Mouse (Mus musculus) brain, embryonic 14.5 days (tissue): ENCODE measurements around the gene 2900092C05Rik. TPM values are rescaled to one million over a fixed set of nuclear protein-coding genes. Genes with fewer than 3 reads are reported as not detected.

Source experiments
- DNase-seq: peaks from one replicate; pipeline ENCODE4 v3.0.0-alpha.2; 2011; ENCODE audit warnings: low read depth
- CTCF ChIP-seq: fragments of 200-500 bp; IDR thresholded peaks from 2 replicates; pipeline ENCODE4 v1.5.1; 2012; ENCODE audit warnings: inconsistent platforms, mild to moderate bottlenecking, moderate library complexity, borderline replicate concordance; ENCODE audit not compliant: insufficient read depth, insufficient read length; ENCODE audit errors: extremely low read depth
- POLR2A ChIP-seq: fragments of 200-500 bp; IDR thresholded peaks from 2 replicates; pipeline ENCODE4 v1.6.1; 2012; ENCODE audit warnings: mild to moderate bottlenecking, inconsistent platforms, borderline replicate concordance; ENCODE audit not compliant: poor library complexity, insufficient read depth, insufficient read length, severe bottlenecking; ENCODE audit errors: extremely low read depth
- polyA plus RNA-seq: library from polyadenylated mRNA; depleted of rRNA; stranded (reverse); fragments of >200 nt; gene quantifications from 2 replicates; pipeline ENCODE4 v1.2.3, GENCODE M21; 2012; rRNA removed

2900092C05Rik gene
- polyA plus RNA-seq: not detected in 2 replicates

DNA sequence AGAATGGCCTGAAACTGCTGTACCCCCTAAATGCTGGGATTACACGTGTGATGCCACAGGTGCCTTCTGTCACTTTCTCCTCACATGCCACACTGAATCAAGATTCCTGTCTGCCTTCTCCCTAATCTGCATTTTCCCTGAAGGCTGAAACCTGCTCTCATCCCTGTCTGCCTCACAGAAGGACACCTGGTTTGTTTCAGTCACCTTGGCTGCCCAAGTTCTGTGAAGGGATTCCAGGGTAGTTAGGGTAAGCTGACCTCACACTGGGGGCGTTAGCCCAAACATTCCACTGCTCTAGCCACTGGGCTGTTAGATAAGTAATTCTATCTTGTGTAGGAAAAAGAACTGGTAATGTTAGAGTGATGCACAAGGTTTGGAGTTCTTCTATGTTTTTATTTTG, at the start of gene 2900092C05Rik:
Gene 2900092C05Rik (plus strand): TSS at position 301 of the 400 bp plus-strand sequence.
- DNase-seq: no peak
- TF ChIP-seq POLR2A (no peak), CTCF (no peak)

DNA sequence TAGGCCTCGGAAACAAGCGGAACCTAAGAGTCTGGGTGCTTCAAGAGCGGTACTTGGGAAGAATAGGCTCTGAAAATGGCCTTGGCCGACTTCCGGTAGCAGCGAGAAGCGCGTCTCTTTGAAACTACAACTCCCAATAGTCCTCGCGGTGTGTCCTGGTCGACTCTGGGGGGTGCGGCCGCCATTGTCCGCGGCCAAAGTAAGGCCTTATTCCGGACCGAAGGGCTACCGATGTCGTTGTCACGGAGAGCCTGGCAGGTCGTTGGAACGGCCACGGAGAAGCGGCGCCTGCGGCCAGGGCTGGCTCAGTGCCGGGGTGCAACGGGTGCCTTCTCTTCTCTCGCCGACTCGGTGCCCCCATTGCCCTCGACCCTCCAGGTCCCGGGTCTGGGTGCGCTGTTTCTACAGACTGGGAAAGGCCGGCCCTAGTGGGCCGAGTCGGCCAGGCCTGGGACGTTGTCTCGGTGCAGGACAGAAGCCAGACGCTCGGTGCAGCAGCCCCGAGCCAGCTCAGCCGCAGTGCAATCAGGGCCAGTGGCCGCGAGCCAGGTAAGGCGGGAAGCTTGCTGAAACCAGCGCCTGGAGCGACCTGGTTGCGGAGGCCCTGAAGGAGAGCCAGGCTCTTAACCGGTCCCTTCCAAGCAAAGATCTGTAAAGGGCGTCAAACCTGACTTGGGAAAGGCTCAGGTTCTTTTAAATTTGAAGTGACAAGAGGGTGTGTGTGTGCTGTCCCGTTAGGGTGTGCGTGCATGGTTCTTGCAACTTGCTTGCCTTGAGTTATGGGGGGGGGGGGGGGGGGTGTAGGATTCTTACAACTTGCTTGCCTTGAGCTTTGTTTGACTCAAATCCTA, 33.9 kb upstream of the 2900092C05Rik start, which contains the start of gene Zfp606:
Gene Zfp606 (plus strand): TSS at position 136 of the 851 bp plus-strand sequence.
- peak; percentile 98 for DNase-seq
- TF ChIP-seq CTCF: peak; percentile 31; the same call in 1 of the 2 replicates
- peak; percentile 46; the same call in 1 of the 2 replicates for TF ChIP-seq POLR2A

DNA sequence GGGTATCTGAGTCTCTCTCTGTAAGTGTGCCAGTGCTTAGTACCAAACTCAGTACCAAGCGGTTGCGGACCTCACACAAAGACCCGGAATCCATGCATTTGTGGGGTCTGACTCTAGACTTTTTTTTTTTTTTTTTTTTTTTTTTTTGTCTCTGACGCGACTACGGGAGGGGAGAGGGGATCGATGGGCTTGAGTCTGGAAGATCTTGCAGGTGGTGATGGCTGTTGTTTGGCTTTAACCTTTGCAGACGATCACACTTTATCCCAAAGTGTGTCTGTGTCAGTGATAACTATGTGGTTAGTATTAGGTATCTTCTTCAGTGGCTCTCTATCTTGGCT, 33.3 kb upstream of the 2900092C05Rik start:
- TF ChIP-seq POLR2A: no peak
- no peak for TF ChIP-seq CTCF
- DNase-seq: no peak

DNA sequence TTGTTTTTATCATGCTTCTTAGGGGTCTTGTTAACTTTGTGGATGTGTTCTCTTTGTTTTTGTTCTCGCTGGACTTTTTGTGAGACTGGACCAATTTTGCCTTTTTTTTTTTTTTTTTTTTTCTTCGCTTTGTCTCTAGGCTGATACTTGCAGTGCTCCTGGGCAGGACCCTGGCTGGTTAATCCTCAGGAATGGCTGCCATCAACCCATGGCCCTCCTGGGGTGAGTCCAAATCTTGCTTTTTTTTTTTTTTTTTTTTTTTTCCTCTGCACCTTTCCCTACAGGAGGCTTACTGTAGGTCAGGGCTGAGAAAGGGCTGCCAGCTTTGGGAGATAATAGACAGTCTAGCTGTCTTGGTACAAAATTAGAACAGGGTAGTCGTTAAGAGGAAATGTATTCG, 32.8 kb upstream of the 2900092C05Rik start:
- no peak for DNase-seq
- TF ChIP-seq CTCF (no peak), POLR2A (no peak)

DNA sequence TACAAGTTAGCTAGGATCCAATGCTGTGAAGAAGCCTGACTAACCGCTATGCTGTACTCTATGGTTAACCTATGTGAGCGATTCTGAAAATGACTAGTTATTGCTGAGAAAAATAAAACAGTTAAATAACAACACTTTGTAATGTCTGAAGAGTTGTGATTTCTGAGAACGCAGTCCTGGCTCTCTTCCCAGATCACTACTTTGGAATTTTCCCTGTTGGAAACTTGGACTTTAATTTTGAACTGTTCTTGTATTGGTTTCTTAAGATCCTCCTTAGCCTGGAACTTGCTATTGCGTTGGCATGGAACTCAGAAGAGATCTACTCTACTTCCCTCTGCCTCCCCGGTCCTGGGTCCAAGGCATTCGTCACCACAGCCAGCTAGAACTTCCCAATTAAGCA, 28.5 kb upstream of the 2900092C05Rik start:
- TF ChIP-seq POLR2A (no peak), CTCF (no peak)
- no peak for DNase-seq

DNA sequence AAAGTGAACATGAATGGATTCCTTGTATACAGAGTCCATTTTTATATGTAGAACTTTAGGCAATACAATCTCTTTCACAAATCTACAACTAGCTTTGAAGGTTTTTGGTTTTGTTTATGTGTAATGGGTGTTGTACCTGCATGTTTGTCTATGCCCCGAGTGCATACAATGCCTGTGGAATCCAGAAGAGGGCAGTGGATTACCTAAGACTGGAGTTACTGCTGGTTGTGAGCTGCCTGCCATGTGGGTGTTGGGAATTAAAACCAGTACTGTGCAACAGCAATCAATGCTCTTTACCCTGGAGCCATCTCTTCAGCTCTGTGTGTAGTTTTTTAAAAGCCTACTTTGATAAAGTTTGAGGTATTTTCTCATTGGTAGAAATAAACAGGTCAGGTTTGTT, 26.4 kb upstream of the 2900092C05Rik start:
- TF ChIP-seq POLR2A (no peak), CTCF (no peak)
- no peak for DNase-seq

DNA sequence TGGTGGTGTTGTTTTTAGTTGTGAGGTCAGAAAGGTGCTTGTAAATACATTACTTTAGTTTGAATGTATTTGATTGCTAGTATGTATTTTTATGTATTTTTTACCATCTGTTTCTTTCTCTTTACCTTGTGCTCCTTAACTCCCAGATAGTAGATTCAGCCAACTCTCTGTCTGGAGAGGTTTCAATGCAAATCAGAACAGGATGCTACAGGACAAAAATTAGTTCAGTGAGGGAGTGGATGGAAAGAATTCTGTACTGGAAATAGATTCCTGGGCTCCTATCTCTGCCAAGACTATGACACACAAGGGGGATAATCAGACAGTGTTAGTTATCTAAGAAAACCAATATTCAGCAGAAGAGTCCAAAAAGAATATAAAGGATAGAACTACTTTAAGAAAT, 25.6 kb upstream of the 2900092C05Rik start:
- no peak for DNase-seq
- TF ChIP-seq CTCF (no peak), POLR2A (no peak)

DNA sequence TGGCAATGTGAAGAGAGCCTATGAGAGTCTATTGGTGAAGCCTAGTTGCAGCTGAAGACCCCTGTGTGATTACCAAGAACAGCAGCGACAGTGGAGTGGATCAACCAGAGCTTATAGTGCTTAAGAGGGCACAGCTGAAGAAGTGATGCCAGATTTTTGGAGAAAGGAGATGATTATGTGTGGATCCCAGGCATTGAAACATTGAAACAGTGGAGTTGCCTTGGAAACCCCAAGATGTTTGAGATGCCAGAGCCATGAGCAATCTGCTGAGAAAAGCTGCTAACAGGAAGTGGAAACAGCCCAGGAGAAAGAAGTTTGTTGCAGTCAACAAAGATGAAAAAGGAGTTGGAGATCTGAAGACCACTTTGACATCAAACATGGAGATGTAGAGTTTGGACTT, 1.4 kb upstream of the 2900092C05Rik start:
- no peak for DNase-seq
- TF ChIP-seq CTCF (no peak), POLR2A (no peak)

Other genes with a start within 250 kb of the 2900092C05Rik start
- gene Vmn1r81, start 244.2 kb upstream of the 2900092C05Rik start, polyA plus RNA-seq: not detected in 2 replicates
- gene Vmn1r82, start 212.1 kb upstream of the 2900092C05Rik start, polyA plus RNA-seq: not detected in 2 replicates
- not detected in 2 replicates for gene Vmn1r83, start 183.0 kb upstream of the 2900092C05Rik start, polyA plus RNA-seq
- not detected in 2 replicates for gene Vmn1r84, start 143.2 kb upstream of the 2900092C05Rik start, polyA plus RNA-seq
- gene Zfp551, start 89.8 kb upstream of the 2900092C05Rik start, polyA plus RNA-seq: 3.8 and 5.8 TPM in 2 replicates
- 17.6 and 20.6 TPM in 2 replicates for gene Zfp606, start 34.2 kb upstream of the 2900092C05Rik start, polyA plus RNA-seq
- 0.01 TPM in 2 replicates for gene Vmn2r53, start 96.3 kb downstream of the 2900092C05Rik start, polyA plus RNA-seq
- 0.04 TPM in 1 of 2 replicates, not detected in the other for gene Vmn2r54, start 127.8 kb downstream of the 2900092C05Rik start, polyA plus RNA-seq
- gene Vmn2r55, start 172.5 kb downstream of the 2900092C05Rik start, polyA plus RNA-seq: not detected in 2 replicates
- gene Vmn2r56, start 222.5 kb downstream of the 2900092C05Rik start, polyA plus RNA-seq: 0.01 TPM in 2 replicates